Mouse (Mus musculus) midbrain, embryonic 13.5 days (tissue): ENCODE data around the gene Rbfox2. TPM values are rescaled to one million over a fixed set of nuclear protein-coding genes. Genes with fewer than 3 reads are reported as not detected.

ENCODE experiments used
- ATAC-seq: fragments of 200-750 bp; cut with Nextera tagmentation; 2 replicates; pipeline ENCODE4 v1.8.0; 2017; ENCODE audit warnings: mild to moderate bottlenecking, moderate TSS enrichment, moderate library complexity
- H3K27ac ChIP-seq: fragments of 300-500 bp; sonication (generic); 2 replicates; pipeline ENCODE4 v1.5.1; 2015; ENCODE audit warnings: inconsistent platforms, mild to moderate bottlenecking, moderate library complexity
- H3K27me3 ChIP-seq: fragments of 300-500 bp; sonication (generic); 2 replicates; pipeline ENCODE4 v1.6.1; 2015; ENCODE audit warnings: mild to moderate bottlenecking, inconsistent platforms
- H3K36me3 ChIP-seq: fragments of 300-500 bp; sonication (generic); 2 replicates; pipeline ENCODE4 v1.6.1; 2015; ENCODE audit warnings: mild to moderate bottlenecking, inconsistent platforms
- H3K4me1 ChIP-seq: fragments of 300-500 bp; sonication (generic); replicated peaks from 2 replicates; pipeline ENCODE4 v1.6.1; 2015; ENCODE audit warnings: inconsistent platforms
- H3K4me2 ChIP-seq: fragments of 300-500 bp; sonication (generic); replicated peaks from 2 replicates; pipeline ENCODE4 v1.6.1; 2015; ENCODE audit warnings: moderate library complexity, mild to moderate bottlenecking, inconsistent platforms
- H3K4me3 ChIP-seq: fragments of 300-500 bp; sonication (generic); replicated peaks from 2 replicates; pipeline ENCODE4 v1.5.1; 2015; ENCODE audit warnings: mild to moderate bottlenecking, inconsistent platforms
- H3K9ac ChIP-seq: fragments of 300-500 bp; sonication (generic); replicated peaks from 2 replicates; pipeline ENCODE4 v1.6.1; 2015; ENCODE audit warnings: mild to moderate bottlenecking, inconsistent platforms
- H3K9me3 ChIP-seq: fragments of 300-500 bp; sonication (generic); 2 replicates; pipeline ENCODE4 v1.6.1; 2016; ENCODE audit warnings: mild to moderate bottlenecking, inconsistent platforms
- WGBS: fragments of 180-500 bp; shearing (Covaris S2); methylation state at CpG from one replicate; pipeline ENCODE4 v1.1.7; 2015; 5-methylcytosine and 5-hydroxymethylcytosine counted together
- polyA plus RNA-seq: library from polyadenylated mRNA; unstranded; fragments of >200 nt; fragmentation: Nextera tagmentation; extraction: Ambion mirVana; gene quantifications from 2 replicates; pipeline ENCODE4 v1.2.1, GENCODE M21; 2015

The Rbfox2 gene
- polyA plus RNA-seq, 1 experiment from 2014 or later, result 154 TPM

- no peak overlapping the region for H3K9ac ChIP-seq
- H3K27me3 ChIP-seq, result no peaks in the 10 kb centered on the region
- H3K4me1 ChIP-seq, result no peaks in the 10 kb centered on the region
- no peak overlapping the region for H3K27ac ChIP-seq
- 85% methylated on average over 11 of the region's 11 CpGs for WGBS
- ATAC-seq, result no peak
- H3K4me3 ChIP-seq, result no peak overlapping the region
- no peaks in the 10 kb centered on the region for H3K9me3 ChIP-seq
- no peaks in the 10 kb centered on the region for H3K36me3 ChIP-seq
- H3K4me2 ChIP-seq, result no peak overlapping the region
Measured at GRCm38 (mm10) chr15:77324426-77324825, 17.6 kb upstream of the Rbfox2 start.

GRCm38 (mm10) chr15:77323226-77323625 lies 16.4 kb upstream of the Rbfox2 start:
- ATAC-seq, result no peak
- H3K36me3 ChIP-seq, result no peaks in the 10 kb centered on the region
- H3K9me3 ChIP-seq, result no peaks in the 10 kb centered on the region
- H3K9ac ChIP-seq, result no peak overlapping the region
- H3K4me2 ChIP-seq, result no peak overlapping the region
- no peak overlapping the region for H3K27ac ChIP-seq
- H3K4me1 ChIP-seq, result no peaks in the 10 kb centered on the region
- 89% methylated on average over 10 of the region's 10 CpGs for WGBS
- H3K4me3 ChIP-seq, result no peak overlapping the region
- 0 out of 2 replicates have a peak, but pooled peaks cover 4% of the 10 kb centered on the region for H3K27me3 ChIP-seq

DNA sequence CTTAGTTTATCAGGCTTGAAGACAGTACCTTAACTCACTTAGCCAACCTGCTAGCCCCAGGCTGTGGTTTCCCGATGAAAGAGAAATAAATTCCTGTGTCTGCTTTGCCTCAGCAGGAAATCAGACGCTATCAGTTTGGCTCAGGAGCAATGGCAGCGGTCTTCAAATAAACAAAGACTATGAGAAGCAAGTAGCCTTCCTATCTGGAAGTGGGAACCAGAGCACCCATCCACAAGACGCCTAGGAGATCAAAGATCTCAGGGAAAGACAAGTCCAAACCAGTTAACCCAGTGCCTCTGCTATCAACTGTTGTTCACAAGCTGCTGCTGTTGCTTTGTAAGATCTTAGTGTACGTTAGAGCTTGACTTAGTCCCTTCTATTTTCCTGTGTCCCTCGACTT lies 6.9 kb upstream of the Rbfox2 start:
- 0 out of 2 replicates have a peak, but pooled peaks cover under 1% of the 10 kb centered on the region for H3K27me3 ChIP-seq
- ATAC-seq, result no peak
- 40% methylated on average over 6 of the region's 6 CpGs for WGBS

DNA sequence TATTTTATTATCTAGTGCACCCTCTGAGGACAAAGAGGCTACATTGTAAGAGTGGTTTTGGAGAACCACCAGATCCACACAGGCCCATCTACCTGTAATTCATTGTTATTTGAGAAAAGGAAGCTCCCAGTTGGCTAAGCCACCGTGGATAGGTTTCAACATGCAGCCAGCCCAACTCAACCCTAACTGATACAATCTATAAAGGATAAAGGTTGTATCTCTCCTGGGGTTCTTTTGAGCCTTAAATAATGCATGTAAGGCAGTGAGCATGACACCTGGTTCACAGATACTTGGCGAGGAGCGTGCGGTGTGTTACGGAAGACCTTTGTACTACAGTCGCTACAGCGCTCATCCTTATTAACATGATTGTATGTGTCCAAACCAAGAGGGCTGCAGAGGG lies 6.0 kb upstream of the Rbfox2 start:
- Histone ChIP-seq H3K27ac (no peak overlapping the region), H3K27me3 (no peaks in the 10 kb centered on the region), H3K9me3 (no peaks in the 10 kb centered on the region), H3K36me3 (no peaks in the 10 kb centered on the region), H3K4me2 (no peak overlapping the region), H3K4me1 (peaks cover 8% of the 10 kb centered on the region), H3K9ac (no peak overlapping the region), H3K4me3 (no peak overlapping the region)
- WGBS, result 85% methylated on average over 7 of the region's 7 CpGs
- no peak for ATAC-seq

More for the DNA sequence above, 6.9 kb upstream of the Rbfox2 start:
- Histone ChIP-seq H3K36me3 (no peaks in the 10 kb centered on the region), H3K4me3 (no peak overlapping the region), H3K9me3 (no peaks in the 10 kb centered on the region), H3K4me2 (no peak overlapping the region), H3K4me1 (peaks cover 8% of the 10 kb centered on the region), H3K27ac (no peak overlapping the region), H3K9ac (no peak overlapping the region)

- H3K36me3 ChIP-seq, result no peaks in the 10 kb centered on the region
Measured at GRCm38 (mm10) chr15:77307767-77308495, 1.1 kb upstream of the Rbfox2 start.

GRCm38 (mm10) chr15:77305852-77306546 lies 805 bp downstream of the Rbfox2 start:
- Histone ChIP-seq H3K27ac (peak overlapping the region; percentile 99), H3K4me2 (peak overlapping the region; percentile 71), H3K4me3 (peak overlapping the region; percentile 90), H3K27me3 (no peaks in the 10 kb centered on the region), H3K4me1 (peaks cover 32% of the 10 kb centered on the region), H3K36me3 (no peaks in the 10 kb centered on the region), H3K9me3 (no peaks in the 10 kb centered on the region), H3K9ac (peak overlapping the region; percentile 97)
- ATAC-seq, result peak; percentile 58
- under 1% methylated on average over 54 of the region's 54 CpGs for WGBS

More at GRCm38 (mm10) chr15:77307767-77308495, 1.1 kb upstream of the Rbfox2 start:
- Histone ChIP-seq H3K4me3 (no peak overlapping the region), H3K9ac (no peak overlapping the region), H3K27me3 (no peaks in the 10 kb centered on the region), H3K27ac (no peak overlapping the region), H3K9me3 (no peaks in the 10 kb centered on the region), H3K4me1 (peaks cover 30% of the 10 kb centered on the region), H3K4me2 (peak overlapping the region; percentile 71; the same call in 1 of the 2 replicates)
- no peak for ATAC-seq
- WGBS, result 82% methylated on average over 4 of the region's 4 CpGs

- peak overlapping the region; percentile 97 for H3K9ac ChIP-seq
- peak overlapping the region; percentile 90 for H3K4me3 ChIP-seq
- H3K27me3 ChIP-seq, result no peaks in the 10 kb centered on the region
- peaks cover 33% of the 10 kb centered on the region for H3K4me1 ChIP-seq
- no peaks in the 10 kb centered on the region for H3K9me3 ChIP-seq
- peak overlapping the region; percentile 40; the same call in 1 of the 2 replicates for H3K27ac ChIP-seq
- ATAC-seq, result no peak
- peak overlapping the region; percentile 71 for H3K4me2 ChIP-seq
- 8% methylated on average over 3 of the region's 3 CpGs for WGBS
- no peaks in the 10 kb centered on the region for H3K36me3 ChIP-seq
Measured at GRCm38 (mm10) chr15:77304960-77305359, 1.8 kb downstream of the Rbfox2 start.

DNA sequence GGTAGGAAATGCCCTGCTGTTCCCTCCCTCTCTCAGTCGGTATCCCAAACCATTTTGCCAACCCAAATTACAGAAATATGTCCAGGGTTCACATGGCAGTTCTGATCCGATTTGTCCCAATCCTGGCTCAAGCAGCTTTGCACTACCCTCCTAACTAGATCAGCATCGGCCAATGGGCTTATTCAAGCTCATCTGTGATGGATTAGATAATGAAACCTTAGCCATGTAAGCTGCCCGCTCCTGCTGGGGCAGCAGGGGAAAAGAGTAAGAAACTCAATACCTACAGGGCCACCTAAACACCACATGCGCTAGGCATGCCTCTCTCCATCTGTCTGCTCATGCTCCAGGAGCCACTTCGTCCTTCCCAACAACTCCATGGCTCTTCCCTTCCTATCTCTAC lies 5.7 kb downstream of the Rbfox2 start:
- Histone ChIP-seq H3K4me1 (peaks cover 26% of the 10 kb centered on the region), H3K27me3 (no peaks in the 10 kb centered on the region), H3K27ac (no peak overlapping the region), H3K36me3 (no peaks in the 10 kb centered on the region), H3K9ac (no peak overlapping the region), H3K4me3 (no peak overlapping the region), H3K4me2 (no peak overlapping the region), H3K9me3 (no peaks in the 10 kb centered on the region)
- ATAC-seq, result no peak
- 71% methylated on average over 6 of the region's 6 CpGs for WGBS

GRCm38 (mm10) chr15:77298564-77298963 lies 8.2 kb downstream of the Rbfox2 start:
- WGBS, result 82% methylated on average over 3 of the region's 3 CpGs
- H3K4me1 ChIP-seq, result peaks cover 6% of the 10 kb centered on the region
- no peak overlapping the region for H3K4me2 ChIP-seq
- no peak for ATAC-seq
- no peaks in the 10 kb centered on the region for H3K9me3 ChIP-seq
- H3K27ac ChIP-seq, result no peak overlapping the region
- H3K4me3 ChIP-seq, result no peak overlapping the region
- H3K9ac ChIP-seq, result no peak overlapping the region
- H3K27me3 ChIP-seq, result no peaks in the 10 kb centered on the region
- no peaks in the 10 kb centered on the region for H3K36me3 ChIP-seq

DNA sequence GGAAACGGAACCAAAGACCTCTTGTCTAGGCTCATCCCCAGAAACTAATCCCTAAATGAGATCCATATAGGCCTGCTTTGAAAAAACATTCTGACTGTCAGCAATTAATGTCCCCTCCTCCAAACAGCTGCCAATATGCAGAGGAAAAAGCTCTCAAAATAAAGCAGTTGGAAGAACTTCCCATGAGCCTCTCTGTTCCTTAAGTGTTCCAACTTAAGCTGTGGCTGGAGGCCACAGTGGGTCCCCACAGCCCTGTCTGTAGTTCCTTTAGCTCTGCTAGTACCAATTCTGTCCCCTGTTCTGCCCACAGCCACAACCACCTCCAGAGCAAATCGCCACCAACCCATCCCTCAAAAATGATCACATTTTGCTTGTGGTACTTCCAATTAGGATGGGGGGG lies 10.2 kb downstream of the Rbfox2 start:
- Histone ChIP-seq H3K9ac (no peak overlapping the region), H3K4me2 (no peak overlapping the region), H3K36me3 (no peaks in the 10 kb centered on the region), H3K4me1 (peaks cover 18% of the 10 kb centered on the region), H3K27me3 (no peaks in the 10 kb centered on the region), H3K9me3 (no peaks in the 10 kb centered on the region), H3K27ac (no peak overlapping the region), H3K4me3 (no peak overlapping the region)
- no peak for ATAC-seq
- 60% methylated on average over 2 of the region's 2 CpGs for WGBS

DNA sequence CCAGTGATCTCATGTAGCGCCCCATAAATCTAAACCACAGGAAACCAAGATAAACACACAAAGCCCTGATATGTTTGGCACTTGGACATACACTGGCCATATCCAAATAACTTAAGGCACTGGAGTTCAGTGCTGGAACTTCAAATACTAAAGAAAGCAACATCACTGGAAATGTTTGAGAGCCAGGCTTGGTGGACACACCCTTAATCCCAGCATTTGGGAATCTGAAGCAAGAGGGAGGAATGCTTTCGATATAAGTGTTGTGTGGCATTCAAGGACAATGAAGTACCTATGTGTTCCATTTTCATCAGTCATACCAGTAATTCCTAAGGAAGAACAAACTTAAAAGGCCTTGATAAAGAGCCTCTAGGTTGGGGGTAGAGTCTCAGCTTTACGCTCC lies 13.3 kb downstream of the Rbfox2 start:
- 89% methylated on average over 3 of the region's 3 CpGs for WGBS
- Histone ChIP-seq H3K36me3 (no peaks in the 10 kb centered on the region), H3K27me3 (no peaks in the 10 kb centered on the region), H3K9ac (no peak overlapping the region), H3K4me2 (no peak overlapping the region), H3K4me1 (peaks cover 18% of the 10 kb centered on the region), H3K9me3 (no peaks in the 10 kb centered on the region), H3K4me3 (no peak overlapping the region), H3K27ac (no peak overlapping the region)
- ATAC-seq, result no peak

DNA sequence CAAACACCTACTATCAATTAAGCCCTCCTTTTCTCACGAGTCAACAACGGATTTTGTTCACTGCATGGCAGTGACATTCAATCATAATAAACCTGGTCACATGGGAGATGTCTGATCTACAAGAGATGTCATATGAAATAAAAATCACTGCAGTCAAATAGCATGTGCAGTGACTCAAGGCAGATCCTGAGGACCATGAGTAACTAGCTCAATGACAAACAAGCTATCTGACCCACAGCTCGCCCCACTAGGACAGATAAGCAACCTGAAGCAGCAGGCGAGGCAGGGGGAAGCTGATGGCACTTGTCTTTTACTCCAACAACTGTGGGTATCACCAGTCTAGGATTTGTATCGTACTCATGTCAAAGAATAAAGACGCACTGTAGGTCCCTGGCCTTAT lies 14.4 kb downstream of the Rbfox2 start:
- no peak overlapping the region for H3K4me2 ChIP-seq
- no peak for ATAC-seq
- no peak overlapping the region for H3K4me3 ChIP-seq
- H3K27ac ChIP-seq, result 0 out of 2 replicates have a peak overlapping the region, but pooled peaks have one; percentile 25
- no peaks in the 10 kb centered on the region for H3K36me3 ChIP-seq
- WGBS, result 70% methylated on average over 6 of the region's 6 CpGs
- H3K9me3 ChIP-seq, result no peaks in the 10 kb centered on the region
- H3K27me3 ChIP-seq, result no peaks in the 10 kb centered on the region
- H3K9ac ChIP-seq, result no peak overlapping the region
- peaks cover 18% of the 10 kb centered on the region for H3K4me1 ChIP-seq
